Comparison of ENCODE assay signal across 14 mouse cellular contexts in genomic region chr12:113051628-113052403, GRCm38 (mm10). TPM values are rescaled to one million over a fixed set of nuclear protein-coding genes. Genes with fewer than 3 reads are reported as not detected.
DNase-seq lines count a peak whose midpoint lies in the region; ATAC-seq lines count a peak whose summit lies in the region.
"Had no signal": no experiment of that assay in that cellular context is flagged by ENCODE, and none has a peak within 500 bp of the region (broad histone marks: within the 10 kb centered on the region; RNA-seq: fewer than 3 reads in every experiment).

No protein-coding gene starts in this region.

- peaks cover 68% of the 10 kb centered on the region for H3K36me3 ChIP-seq in heart, embryonic 14.5 days (ENCODE audit: control insufficient read depth, insufficient read depth, low read length)
- H3K36me3 ChIP-seq in lung, embryonic 16.5 days (ENCODE audit: control insufficient read depth, insufficient read depth, low read length): peaks cover 33% of the 10 kb centered on the region

- no peaks in the 10 kb centered on the region for H3K27me3 ChIP-seq in heart, embryonic 14.5 days (ENCODE audit: control insufficient read depth, insufficient read depth, low read length)
- no peaks in the 10 kb centered on the region for H3K27me3 ChIP-seq in lung, embryonic 16.5 days (ENCODE audit: control insufficient read depth, insufficient read depth, low read depth, low read length)

- no peaks in the 10 kb centered on the region for H3K9me3 ChIP-seq in heart, embryonic 14.5 days (ENCODE audit: control insufficient read depth, low read length)
- no peaks in the 10 kb centered on the region for H3K9me3 ChIP-seq in lung, embryonic 16.5 days (ENCODE audit: control insufficient read depth, low read length)

- WGBS in heart, embryonic 14.5 days: 27% methylated on average over 9 of the region's 9 CpGs
- WGBS in lung, embryonic 16.5 days: 30% methylated on average over 9 of the region's 9 CpGs

- DNase-seq in heart, postnatal 10 days: no peak
- peak; percentile 86 for DNase-seq in ZHBTc4 (ENCODE audit: low read depth, low spot score)
- peak; percentile 21 for DNase-seq in kidney, adult 18-20 months
- no peak for DNase-seq in left cerebral cortex, postnatal 10 days (ENCODE audit: extremely low spot score in 1 of 2, low spot score in 2 of 2)
- DNase-seq in cerebellum, postnatal 10 days: no peak
- DNase-seq: cerebellum, adult 11 months; left cerebral cortex, postnatal 4 days; midbrain, embryonic 14.5 days had no signal

- peak overlapping the region; percentile 48; the same call in 1 of the 2 replicates for H3K9ac ChIP-seq in heart, embryonic 14.5 days (ENCODE audit: low read length)
- H3K9ac ChIP-seq in lung, embryonic 16.5 days (ENCODE audit: low read length): peak overlapping the region; percentile 27

- H3K4me3 ChIP-seq in heart, embryonic 14.5 days (ENCODE audit: control insufficient read depth in 1 of 2, insufficient read depth in 1 of 2, low read depth in 1 of 2, low read length in 2 of 2): no peak overlapping the region
- no peak overlapping the region for H3K4me3 ChIP-seq in lung, embryonic 16.5 days (ENCODE audit: low read length)

- ATAC-seq in heart, embryonic 14.5 days (ENCODE audit: insufficient number of reproducible peaks, insufficient read depth, low FRiP score, low read depth): no peak
- peak; percentile 68 for ATAC-seq in lung, embryonic 16.5 days (ENCODE audit: low read depth)
- ATAC-seq in cerebellum, adult (ENCODE audit: insufficient number of reproducible peaks, low FRiP score, low TSS enrichment): no peak
- ATAC-seq: CD4-positive, CD25-positive, alpha-beta regulatory T cell, adult 4 months; forebrain, embryonic 14.5 days had no signal

- no peak overlapping the region for H3K4me2 ChIP-seq in heart, embryonic 14.5 days (ENCODE audit: low read length)
- H3K4me2 ChIP-seq in lung, embryonic 16.5 days (ENCODE audit: low read depth, low read length): no peak overlapping the region

- peaks cover 11 to 16% of the 10 kb centered on the region in 2 experiments for H3K4me1 ChIP-seq in heart, embryonic 14.5 days (ENCODE audit: control insufficient read depth in 2 of 2, insufficient read depth in 2 of 2, low read length in 2 of 2)
- H3K4me1 ChIP-seq in lung, embryonic 16.5 days (replicated peaks; ENCODE audit: control insufficient read depth, insufficient read depth, low read length): peaks cover 7% of the 10 kb centered on the region

- intact Hi-C loops in heart, postnatal 10 days (cut with DNase I): no loop called here
- intact Hi-C loops in left cerebral cortex, postnatal 10 days (cut with DNase I): no loop called here

- H3K27ac ChIP-seq in heart, embryonic 14.5 days (replicated peaks in 1 of 2; ENCODE audit: control insufficient read depth in 1 of 2, insufficient read depth in 1 of 2, low read depth in 2 of 2, low read length in 2 of 2): peak overlapping the region in 1 of 2 experiments; percentile 57; a peak in 1 of 4 replicates
- peak overlapping the region; percentile 54 for H3K27ac ChIP-seq in lung, embryonic 16.5 days (ENCODE audit: low read length)

RNA-seq across cellular contexts. Expression of gene Tex22, which starts 22.5 kb away (rescaled TPM):
- polyA plus RNA-seq in heart, embryonic 14.5 days (2014; fragmentation: Nextera tagmentation; extraction: Ambion mirVana): not detected in 2 replicates
- under 1 TPM in 1 of 2 experiments, not detected in 1; 0.41 TPM for total RNA-seq in heart, postnatal 10 days (2021)
- 0.15 TPM in 1 of 2 replicates, not detected in the other for polyA plus RNA-seq in lung, embryonic 16.5 days (2015; fragmentation: Nextera tagmentation; extraction: Ambion mirVana)
- total RNA-seq in left cerebral cortex, postnatal 10 days (2021): under 1 TPM; 0.41 to 0.73 TPM
- total RNA-seq: hematopoietic stem cell, adult 5-6 weeks had no signal
- polyA plus RNA-seq: CD4-positive, CD25-positive, alpha-beta regulatory T cell, adult 4 months; forebrain, embryonic 14.5 days; midbrain, embryonic 14.5 days had no signal

RNA-seq across cellular contexts. Expression of gene Pacs2, which starts 37.5 kb away (rescaled TPM):
- 7.1 and 7.6 TPM in 2 replicates for polyA plus RNA-seq in heart, embryonic 14.5 days (2014; fragmentation: Nextera tagmentation; extraction: Ambion mirVana)
- 10 to 100 TPM; 29.3 to 30.4 TPM for total RNA-seq in heart, postnatal 10 days (2021)
- polyA plus RNA-seq in lung, embryonic 16.5 days (2015; fragmentation: Nextera tagmentation; extraction: Ambion mirVana): 10.5 and 12.2 TPM in 2 replicates
- 100 to 1,000 TPM; 126 to 128 TPM for total RNA-seq in left cerebral cortex, postnatal 10 days (2021)

RNA-seq across cellular contexts. Expression of gene Mta1, which starts 46.3 kb away (rescaled TPM):
- polyA plus RNA-seq in heart, embryonic 14.5 days (2014; fragmentation: Nextera tagmentation; extraction: Ambion mirVana): 14.6 and 15.5 TPM in 2 replicates
- 10 to 100 TPM; 50.1 TPM for total RNA-seq in heart, postnatal 10 days (2021)
- 11.2 and 12.2 TPM in 2 replicates for polyA plus RNA-seq in lung, embryonic 16.5 days (2015; fragmentation: Nextera tagmentation; extraction: Ambion mirVana)
- total RNA-seq in left cerebral cortex, postnatal 10 days (2021): 10 to 100 TPM; 87.1 to 89.1 TPM

RNA-seq across cellular contexts. Expression of gene Brf1, which starts 51.3 kb away (rescaled TPM):
- polyA plus RNA-seq in heart, embryonic 14.5 days (2014; fragmentation: Nextera tagmentation; extraction: Ambion mirVana): 40.5 and 42.5 TPM in 2 replicates
- 10 to 100 TPM; 29.3 to 35.8 TPM for total RNA-seq in heart, postnatal 10 days (2021)
- polyA plus RNA-seq in lung, embryonic 16.5 days (2015; fragmentation: Nextera tagmentation; extraction: Ambion mirVana): 55.5 TPM in 2 replicates
- total RNA-seq in left cerebral cortex, postnatal 10 days (2021): 10 to 100 TPM; 53.8 to 54.2 TPM

Comparison
In these comparisons a context has a peak if more than half of its experiments do, and no peak if none do; other contexts are left out.
1. DNase-seq: peak in ZHBTc4 (single experiment) and kidney, adult 18-20 months (single experiment); none in heart, postnatal 10 days (0 of 2), left cerebral cortex, postnatal 10 days (0 of 2) and cerebellum, postnatal 10 days (0 of 2).
2. RNA of gene Pacs2, which starts 37.5 kb away (total RNA-seq): 126 to 128 TPM in left cerebral cortex, postnatal 10 days; 29.3 to 30.4 TPM in heart, postnatal 10 days; every median in the first group is over 4 times any median in the second.